Mouse (Mus musculus) C2C12 (cell line): ENCODE measurements around the gene Mylk4. TPM values are rescaled to one million over a fixed set of nuclear protein-coding genes. Genes with fewer than 3 reads are reported as not detected.

Experiments used
- H3K27me3 ChIP-seq: one replicate; pipeline ENCODE4 v1.6.1; 2011; ENCODE audit not compliant: control insufficient read depth, insufficient read depth, insufficient read length
- H3K36me3 ChIP-seq: one replicate; pipeline ENCODE4 v1.6.1; 2011; ENCODE audit not compliant: control insufficient read depth, insufficient read depth
- H3K4me3 ChIP-seq: one replicate; pipeline ENCODE4 v1.5.1; 2011; ENCODE audit warnings: mild to moderate bottlenecking, control low read depth; ENCODE audit not compliant: poor library complexity, insufficient read depth, severe bottlenecking
- H3K79me2 ChIP-seq: one replicate; pipeline ENCODE4 v1.6.1; 2011; ENCODE audit not compliant: control insufficient read depth, insufficient read depth
- H3K79me3 ChIP-seq: one replicate; pipeline ENCODE4 v1.6.1; 2011; ENCODE audit warnings: low read depth, control low read depth
- H3ac ChIP-seq: one replicate; pipeline ENCODE3; 2011; ENCODE audit warnings: low read depth; ENCODE audit not compliant: control insufficient read depth, insufficient read length
- CEBPB ChIP-seq: IDR thresholded peaks from one replicate; pipeline ENCODE4 v1.6.1; 2011; ENCODE audit warnings: low read depth, mild to moderate bottlenecking, control low read depth, moderate library complexity
- CTCF ChIP-seq: IDR thresholded peaks from one replicate; pipeline ENCODE4 v1.5.1; 2011; ENCODE audit not compliant: control insufficient read depth, insufficient read depth, insufficient read length
- FOSL1 ChIP-seq: IDR thresholded peaks from one replicate; pipeline ENCODE4 v1.8.0; 2011; ENCODE audit warnings: mild to moderate bottlenecking, low read length; ENCODE audit not compliant: poor library complexity, insufficient read depth, severe bottlenecking
- MAX ChIP-seq: IDR thresholded peaks from one replicate; pipeline ENCODE4 v1.6.1; 2011; ENCODE audit warnings: mild to moderate bottlenecking, control low read depth
- MYOD1 ChIP-seq: IDR thresholded peaks from one replicate; pipeline ENCODE4 v1.6.1; 2011; ENCODE audit warnings: low read depth; ENCODE audit not compliant: control insufficient read depth, insufficient read length
- MYOG ChIP-seq: IDR thresholded peaks from one replicate; pipeline ENCODE4 v1.6.1; 2011; ENCODE audit not compliant: control insufficient read depth, insufficient read length; ENCODE audit errors: extremely low read depth
- USF1 ChIP-seq: IDR thresholded peaks from one replicate; pipeline ENCODE4 v1.6.1; 2011; ENCODE audit warnings: low read depth, mild to moderate bottlenecking, control low read depth, moderate library complexity
- polyA plus RNA-seq: library from polyadenylated mRNA; unstranded; fragments of >200 nt; fragmentation: generic; extraction: Trizol; gene quantifications from one replicate; pipeline ENCODE4 v1.2.1, GENCODE M21; 2012; ENCODE audit warnings: missing spikeins

Gene Mylk4
- polyA plus RNA-seq, 1 experiment: 15.0 TPM

DNA sequence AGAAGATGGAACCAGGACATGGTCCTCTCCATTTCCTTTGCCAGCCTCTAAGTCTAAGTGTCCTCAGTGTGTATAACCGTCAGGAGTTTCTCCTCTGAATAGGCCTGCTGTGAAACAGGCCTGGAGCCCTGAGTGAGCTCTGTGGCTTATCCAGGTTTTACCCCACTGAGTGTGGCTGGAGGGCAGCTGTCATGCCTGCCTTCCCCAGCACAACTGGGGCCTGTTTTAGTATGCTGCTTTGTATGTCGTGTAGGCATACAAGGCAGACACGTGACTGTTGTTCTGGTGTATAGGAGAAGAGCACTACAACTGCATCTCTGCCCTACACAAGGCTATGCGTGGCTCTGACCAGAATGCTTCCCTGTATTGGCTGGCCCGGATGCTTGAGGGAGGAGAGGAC lies 36.2 kb upstream of the Mylk4 start:
- no peaks in the 10 kb centered on the region for H3K27me3 ChIP-seq
- no peak overlapping the region for H3K4me3 ChIP-seq
- no peak overlapping the region for H3ac ChIP-seq
- H3K79me2 ChIP-seq: no peaks in the 10 kb centered on the region
- no peak for TF ChIP-seq FOSL1
- TF ChIP-seq CEBPB: no peak
- TF ChIP-seq MYOG: no peak
- no peak for TF ChIP-seq MYOD1
- TF ChIP-seq USF1: no peak
- TF ChIP-seq CTCF: no peak
- no peak for TF ChIP-seq MAX
- H3K79me3 ChIP-seq: no peaks in the 10 kb centered on the region
- H3K36me3 ChIP-seq: peaks cover 67% of the 10 kb centered on the region

DNA sequence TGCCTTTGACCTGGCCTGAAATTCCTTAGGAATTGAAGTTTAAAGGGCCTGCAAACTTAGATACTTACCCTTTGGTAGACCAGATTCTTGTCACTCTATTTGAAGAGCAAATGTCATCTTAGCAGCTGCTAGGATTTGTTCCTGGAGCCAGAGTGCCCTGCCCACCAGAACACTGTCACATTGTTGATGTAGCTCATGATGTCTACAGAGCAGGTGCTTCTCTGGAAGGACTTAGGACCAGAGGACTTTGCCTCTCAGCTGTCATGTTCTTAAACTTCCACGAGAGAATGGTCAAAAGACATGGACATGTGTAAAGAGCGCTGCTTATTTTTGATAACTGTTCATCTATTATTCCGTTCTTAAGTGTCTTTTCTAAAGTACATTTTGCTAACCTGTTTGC lies 35.5 kb upstream of the Mylk4 start:
- Histone ChIP-seq H3K79me2 (peaks cover 2% of the 10 kb centered on the region), H3ac (no peak overlapping the region), H3K4me3 (no peak overlapping the region), H3K79me3 (peaks cover under 1% of the 10 kb centered on the region), H3K27me3 (no peaks in the 10 kb centered on the region), H3K36me3 (peaks cover 72% of the 10 kb centered on the region)
- no peak for TF ChIP-seq MYOD1
- TF ChIP-seq CTCF: no peak
- TF ChIP-seq MYOG: no peak
- no peak for TF ChIP-seq MAX
- no peak for TF ChIP-seq FOSL1
- no peak for TF ChIP-seq CEBPB
- no peak for TF ChIP-seq USF1

DNA sequence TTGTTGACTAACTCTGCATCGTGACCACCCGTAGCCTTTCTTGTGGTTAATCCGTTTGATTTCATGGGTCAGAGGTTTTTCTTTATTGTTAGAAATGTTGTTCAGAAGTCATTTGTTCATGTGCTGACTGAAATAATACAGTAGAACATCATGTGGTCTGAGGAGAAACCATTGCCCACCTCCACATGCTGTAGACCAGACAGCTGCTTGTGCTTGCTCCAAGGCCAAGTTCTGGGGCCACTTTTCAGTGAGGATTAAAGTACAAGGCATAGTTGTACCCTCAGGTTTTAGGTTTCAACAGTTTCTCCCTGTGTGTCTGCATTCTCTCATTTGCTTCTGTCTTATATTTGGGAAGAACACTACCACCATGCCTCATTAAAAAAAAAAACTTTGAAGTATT lies 23.9 kb upstream of the Mylk4 start:
- no peak for TF ChIP-seq CTCF
- no peak for TF ChIP-seq MYOD1
- TF ChIP-seq FOSL1: no peak
- TF ChIP-seq MAX: no peak
- no peak for TF ChIP-seq CEBPB
- TF ChIP-seq MYOG: no peak
- no peak for TF ChIP-seq USF1
- Histone ChIP-seq H3K36me3 (peaks cover 69% of the 10 kb centered on the region), H3K79me3 (peaks cover 34% of the 10 kb centered on the region), H3K4me3 (no peak overlapping the region), H3K79me2 (peaks cover 70% of the 10 kb centered on the region), H3ac (no peak overlapping the region), H3K27me3 (no peaks in the 10 kb centered on the region)

DNA sequence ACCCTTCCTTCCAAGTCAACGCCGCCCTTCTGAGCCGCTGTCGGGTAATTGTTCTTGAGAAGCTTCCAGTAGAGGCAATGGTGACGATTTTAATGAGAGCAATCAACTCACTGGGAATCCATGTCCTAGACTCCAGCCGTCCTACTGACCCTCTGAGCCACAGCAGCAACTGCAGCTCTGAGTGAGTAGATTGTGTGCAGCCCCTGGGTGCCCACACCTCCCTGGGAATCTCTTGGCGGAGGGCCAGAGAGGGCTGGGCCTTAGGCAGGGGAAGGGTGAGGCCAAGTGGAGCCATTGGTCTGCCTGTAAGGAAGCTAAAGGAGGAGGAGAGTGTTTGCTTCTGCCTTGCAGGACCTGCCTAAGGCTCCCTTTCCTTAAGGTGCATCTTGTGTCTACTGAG lies 23.1 kb upstream of the Mylk4 start:
- peaks cover 32% of the 10 kb centered on the region for H3K79me3 ChIP-seq
- TF ChIP-seq CEBPB (no peak), USF1 (no peak)
- no peak overlapping the region for H3ac ChIP-seq
- peaks cover 74% of the 10 kb centered on the region for H3K79me2 ChIP-seq
- H3K36me3 ChIP-seq: peaks cover 69% of the 10 kb centered on the region
- H3K27me3 ChIP-seq: no peaks in the 10 kb centered on the region
- H3K4me3 ChIP-seq: no peak overlapping the region

DNA sequence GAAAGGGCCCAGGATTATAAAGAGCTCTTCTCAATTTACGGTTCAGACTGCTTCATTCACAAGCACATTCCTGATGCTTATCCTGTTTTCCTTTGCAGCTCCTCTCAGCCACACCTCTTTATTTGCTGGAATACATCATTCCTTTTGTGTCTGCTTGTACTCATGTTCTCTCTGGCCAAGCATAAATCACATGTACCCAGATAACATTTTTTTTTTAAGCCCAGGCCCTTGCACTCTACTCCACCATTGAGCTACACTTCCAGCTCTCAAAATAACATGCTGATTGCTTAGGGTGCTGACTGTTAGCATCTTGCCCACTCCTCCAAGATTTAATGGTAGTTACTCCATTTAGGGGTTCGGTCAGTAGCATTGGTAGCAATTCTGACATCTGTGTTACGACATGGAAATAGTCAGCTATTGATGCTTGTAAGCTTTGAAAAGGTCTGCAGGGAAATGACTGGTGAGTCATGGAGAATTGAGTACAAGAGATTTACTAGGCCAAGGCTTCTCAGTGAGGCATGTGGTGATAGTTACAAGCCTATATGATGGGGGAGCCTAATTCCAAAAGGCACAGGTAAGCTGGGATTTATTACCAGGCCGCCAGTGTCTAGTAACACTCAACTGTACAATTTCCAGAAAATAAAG lies 20.1 kb upstream of the Mylk4 start:
- H3K79me2 ChIP-seq: peaks cover 56% of the 10 kb centered on the region

More for the DNA sequence above, 20.1 kb upstream of the Mylk4 start:
- TF ChIP-seq MYOG (no peak), MAX (no peak), CEBPB (no peak), CTCF (no peak), FOSL1 (no peak), USF1 (no peak), MYOD1 (no peak)
- no peak overlapping the region for H3ac ChIP-seq
- peaks cover 30% of the 10 kb centered on the region for H3K79me3 ChIP-seq
- H3K4me3 ChIP-seq: peak overlapping the region; percentile 79
- no peaks in the 10 kb centered on the region for H3K27me3 ChIP-seq
- H3K36me3 ChIP-seq: peaks cover 49% of the 10 kb centered on the region
